Mouse (Mus musculus) layer of hippocampus, postnatal 10 days (tissue): Measurements from ENCODE around the gene Vmn1r47. TPM values are rescaled to one million over a fixed set of nuclear protein-coding genes. Genes with fewer than 3 reads are reported as not detected.
"Not testable (repeated sequence)": the region's sequence is repeated elsewhere in the genome, so short reads cannot be mapped to it uniquely, and the experiment has no call there.

Source experiments
- DNase-seq, 2 experiments: peaks; one replicate each; pipeline ENCODE4 v3.0.0; 2021; ENCODE audit warnings: low spot score in 2 of 2
- long read RNA-seq: library from polyadenylated mRNA; stranded (forward); transcript quantifications from one replicate; pipeline ENCODE4 v2.0.0, GENCODE M21; 2023
- total RNA-seq, 2 experiments: library from RNA; stranded (reverse); gene quantifications; 2 replicates each; pipeline ENCODE4 v1.2.3; 2021

Vmn1r47 gene
- not detected for total RNA-seq
- long read RNA-seq = 0 reads

DNA sequence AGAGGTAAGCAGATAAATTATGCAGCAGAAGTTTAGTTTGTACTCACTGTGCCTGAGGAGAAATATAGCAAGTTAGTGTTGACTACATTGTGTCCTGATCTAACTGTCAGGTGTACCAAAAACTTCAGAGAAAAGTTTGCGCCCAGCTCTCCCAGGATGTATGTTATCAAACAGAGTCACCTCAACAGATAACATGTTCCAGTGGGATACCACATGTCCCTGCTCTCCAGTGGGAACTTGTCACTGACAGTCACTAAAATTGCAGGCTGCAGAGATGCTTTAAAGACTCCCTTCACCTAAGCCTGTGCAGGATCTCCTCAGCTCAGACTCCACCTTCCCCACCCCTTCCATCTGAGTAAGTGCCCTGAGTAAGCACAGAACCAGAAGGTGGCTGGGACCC is at the start of gene Vmn1r47:
TSS of gene Vmn1r47 (plus strand) at position 301 of the 400 bp plus-strand sequence.
- not testable (repeated sequence) for DNase-seq

DNA sequence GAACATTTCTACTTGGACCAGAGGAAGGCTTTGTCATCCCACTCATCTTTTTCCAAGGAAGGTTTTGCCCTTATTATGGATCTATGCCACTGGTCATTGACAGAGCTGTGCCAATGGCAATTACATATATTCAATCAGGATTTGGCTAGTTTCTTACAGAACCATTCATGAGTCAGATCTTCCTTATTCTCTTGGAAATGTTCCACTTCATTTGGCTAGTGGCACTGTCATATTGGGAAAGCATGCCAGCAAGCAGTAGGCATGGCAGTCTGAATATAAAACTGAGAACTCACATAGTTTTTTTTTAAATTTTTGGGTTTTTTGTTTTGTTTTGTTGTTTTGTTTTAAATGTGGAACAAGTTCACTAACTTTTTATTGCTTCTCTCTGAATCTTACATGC is 49.6 kb upstream of the Vmn1r47 start:
- DNase-seq = no peak

DNA sequence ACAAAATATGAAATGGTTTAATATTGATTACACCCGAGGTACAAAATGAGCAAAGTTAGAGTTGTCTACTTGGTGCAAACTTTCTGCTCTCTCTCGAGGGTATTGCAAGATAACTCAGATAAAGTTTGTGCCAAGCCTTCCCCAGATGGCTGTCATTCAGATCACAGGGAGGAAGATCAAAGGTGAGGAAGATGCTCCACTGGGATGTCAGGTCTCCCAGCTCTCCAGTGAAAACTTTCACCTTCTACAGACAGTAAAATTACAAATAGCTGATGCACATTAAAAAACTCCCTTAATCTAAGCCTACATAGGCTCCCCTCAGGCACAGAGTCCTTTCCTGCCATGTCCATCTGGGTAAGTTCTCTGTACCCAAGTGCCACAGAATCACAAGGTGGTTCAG is 46.9 kb upstream of the Vmn1r47 start, which contains the start of gene Vmn1r46:
TSS of gene Vmn1r46 (plus strand) at position 301 of the 400 bp plus-strand sequence.
- no peak for DNase-seq

DNA sequence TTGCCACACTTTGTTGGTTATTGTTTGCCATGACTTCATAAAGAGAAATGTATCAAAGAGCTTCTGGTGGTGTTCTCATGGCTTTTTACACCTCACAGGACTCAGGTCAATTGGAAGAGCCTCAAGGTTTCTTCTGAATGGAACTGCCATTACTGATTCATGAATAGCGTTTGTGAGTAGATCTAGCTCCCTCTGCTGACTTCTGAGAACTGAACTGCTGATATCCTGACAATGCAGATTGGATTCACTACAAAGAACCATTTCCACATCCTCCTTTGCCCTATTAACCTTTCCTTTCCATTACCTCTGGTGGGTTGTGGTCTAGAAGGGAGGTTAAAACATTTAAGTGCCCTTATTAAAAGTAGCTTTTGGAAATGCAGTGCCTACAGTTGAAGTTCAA is 30.0 kb upstream of the Vmn1r47 start:
- no peak for DNase-seq

DNA sequence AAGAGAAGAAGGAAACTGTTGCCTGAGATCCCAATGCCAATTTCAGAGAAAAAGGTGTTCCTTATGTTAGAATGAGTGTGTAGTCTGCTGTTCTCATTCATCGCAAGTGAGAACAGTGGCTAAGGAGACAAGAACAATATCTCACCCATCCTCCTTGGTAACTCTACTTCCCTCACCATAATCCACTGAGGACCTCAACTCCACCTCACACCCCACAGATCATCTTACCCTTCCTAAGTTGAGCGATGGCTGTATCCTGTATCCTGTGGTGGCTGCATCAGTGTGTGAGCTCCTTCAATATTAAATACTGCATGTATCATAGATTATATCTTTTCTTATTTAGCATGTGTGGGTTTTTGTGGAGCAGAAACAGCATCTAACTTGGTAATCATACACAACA is 20.8 kb downstream of the Vmn1r47 start, which contains the start of gene Vmn1r48:
TSS of gene Vmn1r48 (minus strand) at position 101 of the 400 bp plus-strand sequence.
- not testable (repeated sequence) for DNase-seq

Other genes starting within 250 kb of the Vmn1r47 start
- gene Vmn1r42, start 139.7 kb upstream of the Vmn1r47 start, total RNA-seq = not detected
- not detected for gene Vmn1r43, start 139.7 kb upstream of the Vmn1r47 start, total RNA-seq
- not detected for gene Vmn1r44, start 132.5 kb upstream of the Vmn1r47 start, total RNA-seq
- gene Vmn1r45, start 75.5 kb upstream of the Vmn1r47 start, total RNA-seq = not detected
- gene Vmn1r46, start 46.8 kb upstream of the Vmn1r47 start, total RNA-seq = not detected
- not detected for gene Vmn1r48, start 20.7 kb downstream of the Vmn1r47 start, total RNA-seq
- not detected for gene Vmn1r49, start 62.4 kb downstream of the Vmn1r47 start, total RNA-seq
- not detected for gene Vmn1r50, start 85.3 kb downstream of the Vmn1r47 start, total RNA-seq
- not detected for gene Vmn1r51, start 106.4 kb downstream of the Vmn1r47 start, total RNA-seq
- not detected for gene Vmn1r52, start 158.7 kb downstream of the Vmn1r47 start, total RNA-seq
- not detected for gene V1ra8, start 186.6 kb downstream of the Vmn1r47 start, total RNA-seq
- not detected for gene Vmn1r53, start 208.3 kb downstream of the Vmn1r47 start, total RNA-seq
- not detected for gene Vmn1r54, start 230.2 kb downstream of the Vmn1r47 start, total RNA-seq